Mouse (Mus musculus) thymus, postnatal 4 days (tissue): ENCODE data around the gene Hspe1.
"Not testable (repeated sequence)": the region's sequence is repeated elsewhere in the genome, so short reads cannot be mapped to it uniquely, and the experiment has no call there.

Source experiments
- DNase-seq: peaks from one replicate; pipeline ENCODE4 v3.0.0; 2021

Hspe1 gene

GRCm38 (mm10) chr1:55085781-55086366, 2.1 kb upstream of the Hspe1 start:
- no peak for DNase-seq

GRCm38 (mm10) chr1:55086868-55087400, 998 bp upstream of the Hspe1 start:
- no peak for DNase-seq

- DNase-seq: no peak
Observed at GRCm38 (mm10) chr1:55087401-55087904, 479 bp upstream of the Hspe1 start.

GRCm38 (mm10) chr1:55088611-55089497, 922 bp downstream of the Hspe1 start:
- DNase-seq: no peak

GRCm38 (mm10) chr1:55089498-55090064, 1.6 kb downstream of the Hspe1 start:
- no peak for DNase-seq

- no peak for DNase-seq
Observed at GRCm38 (mm10) chr1:55092056-55092455, 4.1 kb downstream of the Hspe1 start.

- no peak for DNase-seq
Observed at GRCm38 (mm10) chr1:55092469-55092868, 4.5 kb downstream of the Hspe1 start.

- no peak for DNase-seq
Observed at GRCm38 (mm10) chr1:55106919-55107585, 19.1 kb downstream of the Hspe1 start.

GRCm38 (mm10) chr1:55107644-55108043, 19.7 kb downstream of the Hspe1 start:
- DNase-seq: no peak

- no peak for DNase-seq
Observed at GRCm38 (mm10) chr1:55108473-55108872, 20.5 kb downstream of the Hspe1 start.

GRCm38 (mm10) chr1:55109066-55109766, 21.3 kb downstream of the Hspe1 start:
- no peak for DNase-seq

- no peak for DNase-seq
Observed at GRCm38 (mm10) chr1:55123046-55123445, 35.1 kb downstream of the Hspe1 start.

- no peak for DNase-seq
Observed at GRCm38 (mm10) chr1:55123561-55123960, 35.6 kb downstream of the Hspe1 start.

- DNase-seq: not testable (repeated sequence)
Observed at GRCm38 (mm10) chr1:55124136-55124535, 36.2 kb downstream of the Hspe1 start.

GRCm38 (mm10) chr1:55129716-55130115, 41.8 kb downstream of the Hspe1 start:
- no peak for DNase-seq

- peak; percentile 27 for DNase-seq
Observed at GRCm38 (mm10) chr1:55130190-55130916, 42.4 kb downstream of the Hspe1 start.

GRCm38 (mm10) chr1:55130943-55131401, 43.0 kb downstream of the Hspe1 start, which contains the start of gene Mob4:
Mob4 (plus strand) TSS chr1:55131231.
- peak; percentile 98 for DNase-seq

- peak; percentile 77 for DNase-seq
Observed at GRCm38 (mm10) chr1:55131424-55132014, 43.6 kb downstream of the Hspe1 start.

GRCm38 (mm10) chr1:55132308-55132707, 44.4 kb downstream of the Hspe1 start:
- no peak for DNase-seq

- no peak for DNase-seq
Observed at GRCm38 (mm10) chr1:55133173-55133572, 45.2 kb downstream of the Hspe1 start.

- DNase-seq: no peak
Observed at GRCm38 (mm10) chr1:55134301-55134700, 46.4 kb downstream of the Hspe1 start.
